Mouse (Mus musculus) myocyte (in vitro differentiated cells): ENCODE measurements around the gene Eya4.

Experiments
- E2F4 ChIP-seq: IDR thresholded peaks from one replicate; pipeline ENCODE4 v1.6.1; 2011; ENCODE audit warnings: mild to moderate bottlenecking, control low read depth, moderate library complexity; ENCODE audit not compliant: insufficient read depth
- POLR2A ChIP-seq: IDR thresholded peaks from one replicate; pipeline ENCODE4 v1.6.1; 2011; ENCODE audit warnings: low read depth, mild to moderate bottlenecking, control low read depth, moderate library complexity; ENCODE audit not compliant: insufficient read length
- TCF12 ChIP-seq: IDR thresholded peaks from one replicate; pipeline ENCODE4 v1.6.1; 2011; ENCODE audit warnings: mild to moderate bottlenecking, control low read depth; ENCODE audit not compliant: poor library complexity, insufficient read depth, severe bottlenecking

- TF ChIP-seq POLR2A (no peak), E2F4 (no peak), TCF12 (no peak)
Observed at GRCm38 (mm10) chr10:23165089-23165642, 185.4 kb downstream of the Eya4 start.
